Mouse (Mus musculus): Measurements from ENCODE around the gene Xab2.
"Not testable (repeated sequence)": the region's sequence is repeated elsewhere in the genome, so short reads cannot be mapped to it uniquely, and the experiment has no call there.

Gene Xab2

DNA sequence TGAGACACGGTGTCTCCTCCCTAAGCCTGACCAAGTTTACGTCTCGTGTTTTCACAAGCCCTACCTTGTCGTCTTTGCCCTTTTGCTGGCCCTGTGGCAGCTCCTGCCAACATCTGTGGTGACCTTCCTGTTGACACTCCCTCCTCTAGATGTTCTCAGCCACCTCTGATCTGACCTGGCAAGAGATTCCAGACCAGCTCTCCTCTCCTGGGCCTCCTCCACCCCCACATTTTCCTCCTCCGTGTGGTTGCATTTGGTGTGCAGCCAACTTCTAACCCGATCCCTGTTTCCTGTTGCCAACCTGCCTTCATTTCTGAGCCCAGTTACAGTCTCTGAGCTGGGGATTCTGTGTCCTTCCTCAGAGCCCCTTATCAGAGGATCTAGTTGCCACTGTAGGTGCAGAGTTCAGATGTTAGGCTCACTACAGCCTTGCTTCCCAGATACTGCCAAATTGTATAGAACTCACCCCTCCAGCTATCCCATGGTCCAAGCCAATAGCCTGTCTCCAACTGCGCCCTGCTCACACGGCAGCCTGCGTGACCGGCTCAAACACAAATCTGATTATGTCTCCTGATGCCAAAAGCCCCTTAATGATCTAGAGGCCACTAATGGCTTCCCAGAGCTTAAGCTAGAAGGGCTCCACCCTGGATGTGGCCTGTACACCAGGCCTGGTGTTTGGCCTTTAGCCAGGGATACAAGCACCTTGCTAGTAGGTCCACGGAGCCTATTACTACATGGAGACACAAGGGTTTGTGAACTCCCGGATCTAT, 11.9 kb downstream of the Xab2 start:
- peak; percentile 72 for DNase-seq

GRCm38 (mm10) chr8:3607822-3608221, 13.3 kb downstream of the Xab2 start:
- DNase-seq = no peak

DNA sequence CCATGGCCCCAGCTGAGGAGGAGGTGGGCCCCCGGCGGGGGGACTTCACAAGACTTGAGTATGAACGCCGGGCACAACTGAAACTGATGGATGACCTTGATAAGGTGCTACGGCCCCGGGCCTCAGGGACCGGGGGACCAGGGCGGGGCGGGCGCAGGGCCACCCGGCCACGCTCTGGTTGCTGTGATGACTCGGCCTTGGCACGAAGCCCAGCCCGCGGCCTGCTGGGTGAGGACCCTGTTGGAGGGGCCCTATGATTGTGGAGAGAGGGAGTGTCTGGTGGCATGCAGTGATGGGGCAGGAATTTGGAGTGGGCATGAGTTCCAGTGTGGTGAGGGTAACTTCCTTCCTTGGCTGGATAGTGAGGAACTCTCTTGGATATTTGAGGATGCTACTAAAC, 14.5 kb downstream of the Xab2 start:
- no peak for DNase-seq

DNA sequence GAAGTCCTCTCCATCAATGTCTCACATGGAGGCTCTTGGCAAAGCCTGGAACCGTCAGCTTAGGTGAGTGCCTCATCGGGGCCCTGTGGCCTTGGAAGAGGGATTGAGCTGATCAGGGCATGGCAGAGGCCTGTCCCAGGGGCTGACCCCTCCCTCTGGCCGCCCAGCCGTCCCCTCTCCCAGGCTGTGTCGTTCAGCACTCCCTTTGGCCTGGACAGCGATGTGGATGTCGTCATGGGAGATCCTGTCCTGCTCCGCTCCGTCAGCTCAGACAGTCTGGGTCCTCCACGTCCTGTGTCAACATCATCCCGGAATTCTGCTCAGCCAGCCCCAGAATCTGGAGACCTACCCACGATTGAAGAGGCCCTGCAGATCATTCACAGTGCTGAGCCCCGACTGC, 17.7 kb downstream of the Xab2 start:
- DNase-seq = no peak

DNA sequence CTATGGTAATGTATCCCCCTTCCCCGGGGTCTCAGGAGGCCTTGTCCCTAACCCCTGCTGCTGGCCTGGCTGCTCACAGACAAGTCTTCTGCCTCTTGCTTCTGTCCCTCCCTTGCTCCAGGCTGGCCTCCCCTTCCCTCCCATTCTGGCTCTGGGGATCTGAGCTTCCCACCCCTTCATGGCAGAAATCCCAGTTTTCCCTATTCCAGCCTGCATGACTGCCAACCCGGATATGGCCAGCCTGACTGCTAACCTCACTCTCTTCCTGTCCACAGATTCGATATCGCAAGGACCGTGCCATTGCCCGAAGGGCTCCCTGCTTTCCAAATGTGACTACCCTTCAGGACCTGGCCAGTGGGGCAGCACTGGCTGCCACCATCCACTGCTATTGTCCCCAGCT, 20.7 kb downstream of the Xab2 start:
- DNase-seq = no peak

GRCm38 (mm10) chr8:3599219-3599618, 21.9 kb downstream of the Xab2 start:
- no peak for DNase-seq

DNA sequence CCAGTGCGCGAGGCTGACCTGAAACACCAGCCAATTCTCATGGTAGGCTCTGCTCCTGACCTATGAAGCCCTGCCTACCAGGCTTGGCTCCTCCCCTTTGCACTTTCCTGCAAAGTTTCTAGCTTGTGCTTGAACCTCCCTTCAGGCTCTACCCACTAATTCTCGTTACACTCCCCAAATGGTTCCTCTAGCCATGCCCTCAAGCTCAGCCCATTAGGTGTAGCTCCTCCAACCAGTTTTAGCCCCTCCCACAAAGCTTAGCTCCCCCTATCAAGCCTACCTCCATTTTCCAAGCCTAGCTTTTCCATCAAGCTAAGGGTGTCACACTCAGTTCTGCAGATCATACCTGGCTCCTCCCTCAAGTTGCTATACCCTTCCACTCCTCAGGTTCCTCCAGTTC, 23.1 kb downstream of the Xab2 start:
- no peak for DNase-seq

DNA sequence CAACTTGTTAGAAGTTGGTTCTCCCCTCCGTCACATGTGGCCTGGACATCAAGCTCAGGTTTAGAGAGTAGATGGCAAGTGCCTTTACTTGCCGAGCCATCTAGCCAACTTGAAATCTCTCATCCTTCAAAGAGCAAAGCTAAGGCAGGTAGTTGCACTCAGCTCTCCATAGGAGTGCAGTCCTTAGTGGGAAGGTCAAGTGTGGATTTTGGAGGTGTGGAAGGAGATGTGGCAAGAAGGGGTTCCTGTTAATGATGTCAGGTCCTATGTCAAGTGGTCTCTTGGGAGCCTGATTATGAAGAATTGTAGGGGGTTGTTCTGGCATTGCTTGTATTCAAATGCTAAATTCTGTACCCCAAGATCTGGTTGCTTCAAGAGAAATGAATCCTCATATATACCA, 26.6 kb downstream of the Xab2 start:
- no peak for DNase-seq

- DNase-seq = peak; percentile 47
These were observed 27.6 kb downstream of the Xab2 start for GRCm38 (mm10) chr8:3593470-3593869.

DNA sequence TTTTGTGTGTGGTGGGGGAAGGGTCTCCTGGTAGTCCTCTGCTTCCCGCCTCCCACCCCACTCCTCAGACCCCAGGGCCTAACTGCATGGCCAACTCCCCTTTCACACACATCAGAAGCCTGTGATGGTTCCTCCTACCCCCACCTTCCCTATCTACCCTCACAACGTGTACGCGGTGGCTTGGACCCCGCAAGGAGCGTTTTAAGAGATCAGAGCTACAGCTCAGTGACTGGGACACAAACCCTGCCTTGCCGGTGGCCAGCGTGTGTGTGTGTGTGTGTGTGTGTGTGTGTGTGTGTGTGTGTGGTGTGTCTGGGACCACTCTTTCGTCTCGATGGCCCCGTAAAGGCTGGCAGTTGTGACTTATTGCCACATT, 32.9 kb downstream of the Xab2 start:
- no peak for DNase-seq

DNA sequence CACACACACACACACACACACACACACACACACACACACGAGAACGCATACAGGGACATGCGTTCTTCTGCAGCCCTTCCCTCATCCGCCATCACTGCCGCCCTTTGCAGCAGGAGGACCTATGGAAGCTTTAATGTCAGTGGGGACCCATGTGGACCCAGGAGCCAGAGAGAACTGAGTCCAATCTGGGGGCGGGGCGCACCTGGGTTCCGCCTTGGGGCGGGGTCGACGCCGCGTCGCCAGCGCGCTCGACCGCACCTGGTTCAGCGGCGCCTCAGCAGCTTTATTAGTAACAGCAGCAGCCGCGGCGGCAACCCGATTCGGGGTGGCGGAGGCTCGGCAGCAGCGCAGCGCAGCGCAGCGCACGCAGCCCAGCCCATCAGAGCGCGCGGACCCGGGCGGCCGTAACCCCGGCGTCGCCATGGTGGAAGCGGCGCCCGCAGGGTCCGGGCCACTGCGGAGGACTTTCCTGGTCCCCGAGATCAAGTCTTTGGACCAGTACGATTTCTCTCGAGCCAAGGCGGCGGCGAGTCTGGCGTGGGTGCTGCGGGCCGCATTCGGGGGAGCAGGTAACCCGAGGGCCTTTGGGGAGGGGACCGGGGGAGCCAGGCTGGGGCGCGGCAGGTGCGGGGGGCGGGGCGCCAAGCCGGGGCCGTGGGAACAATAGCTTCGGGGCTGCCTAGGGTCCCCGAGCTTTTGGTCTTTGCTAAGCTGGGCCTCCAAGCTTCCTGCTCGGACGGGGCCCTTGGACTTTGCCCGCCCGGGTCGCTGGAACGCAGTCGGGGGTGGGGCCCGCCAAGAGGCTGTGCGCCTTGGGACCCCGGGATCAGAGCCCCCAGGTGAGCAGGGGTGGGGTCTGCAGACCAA, 33.5 kb downstream of the Xab2 start:
- DNase-seq = peak; percentile 89

DNA sequence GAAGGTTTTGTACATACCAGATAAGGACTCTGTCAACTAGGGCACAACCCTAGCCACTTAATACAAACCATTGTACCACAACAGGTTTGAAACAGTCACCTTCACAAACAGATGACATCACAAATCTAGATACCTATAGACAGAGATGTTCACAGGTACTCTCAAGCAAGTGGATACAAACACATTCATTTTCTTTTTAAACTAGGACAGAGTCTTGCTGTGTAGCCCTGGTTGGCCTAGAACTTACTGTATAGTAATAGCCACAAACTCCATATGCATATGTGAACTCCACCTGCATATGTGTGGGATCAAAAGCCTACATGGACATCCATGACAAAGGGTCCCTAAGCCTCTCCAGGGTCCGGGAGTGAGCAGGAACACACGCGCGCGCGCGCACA, 34.1 kb downstream of the Xab2 start, which contains the start of gene Camsap3:
Gene Camsap3, plus strand, starts transcription at position 301 of the 398 bp plus-strand sequence.
- no peak for DNase-seq

DNA sequence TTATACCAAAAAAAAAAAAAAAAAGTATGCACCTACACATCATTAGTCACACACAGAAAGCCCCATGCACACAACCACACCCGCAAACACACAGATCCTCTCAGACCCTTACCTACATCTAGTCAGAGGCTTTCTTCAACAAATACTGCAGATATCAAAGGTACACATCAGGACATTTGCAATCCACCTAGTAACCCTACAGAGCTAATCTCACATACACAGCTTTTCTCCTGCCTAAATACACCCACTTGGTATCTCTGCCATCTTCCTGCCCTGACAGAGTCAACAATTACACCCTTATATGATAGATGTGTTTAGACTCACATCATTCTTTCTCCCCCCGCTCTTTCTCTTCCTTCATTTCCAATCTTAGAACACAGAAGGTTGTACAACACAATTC, 34.7 kb downstream of the Xab2 start:
- DNase-seq = no peak

DNA sequence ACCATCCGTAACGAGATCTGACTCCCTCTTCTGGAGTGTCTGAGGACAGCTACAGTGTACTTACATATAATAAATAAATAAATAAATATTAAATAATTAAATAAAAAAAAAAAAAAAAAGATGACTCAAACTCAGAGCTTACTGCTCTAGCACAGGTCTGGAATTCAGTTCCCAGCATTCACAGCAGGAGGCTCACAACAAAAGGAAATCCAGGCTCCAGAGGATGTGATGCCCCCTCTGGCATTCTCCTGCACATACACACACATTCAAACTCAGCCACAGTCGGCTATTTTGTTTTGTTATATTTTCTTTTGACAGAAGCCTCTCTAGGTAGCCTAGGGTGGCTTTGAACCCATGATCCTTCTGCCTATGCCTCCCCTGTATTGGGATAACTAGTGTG, 39.2 kb downstream of the Xab2 start:
- DNase-seq = not testable (repeated sequence)

DNA sequence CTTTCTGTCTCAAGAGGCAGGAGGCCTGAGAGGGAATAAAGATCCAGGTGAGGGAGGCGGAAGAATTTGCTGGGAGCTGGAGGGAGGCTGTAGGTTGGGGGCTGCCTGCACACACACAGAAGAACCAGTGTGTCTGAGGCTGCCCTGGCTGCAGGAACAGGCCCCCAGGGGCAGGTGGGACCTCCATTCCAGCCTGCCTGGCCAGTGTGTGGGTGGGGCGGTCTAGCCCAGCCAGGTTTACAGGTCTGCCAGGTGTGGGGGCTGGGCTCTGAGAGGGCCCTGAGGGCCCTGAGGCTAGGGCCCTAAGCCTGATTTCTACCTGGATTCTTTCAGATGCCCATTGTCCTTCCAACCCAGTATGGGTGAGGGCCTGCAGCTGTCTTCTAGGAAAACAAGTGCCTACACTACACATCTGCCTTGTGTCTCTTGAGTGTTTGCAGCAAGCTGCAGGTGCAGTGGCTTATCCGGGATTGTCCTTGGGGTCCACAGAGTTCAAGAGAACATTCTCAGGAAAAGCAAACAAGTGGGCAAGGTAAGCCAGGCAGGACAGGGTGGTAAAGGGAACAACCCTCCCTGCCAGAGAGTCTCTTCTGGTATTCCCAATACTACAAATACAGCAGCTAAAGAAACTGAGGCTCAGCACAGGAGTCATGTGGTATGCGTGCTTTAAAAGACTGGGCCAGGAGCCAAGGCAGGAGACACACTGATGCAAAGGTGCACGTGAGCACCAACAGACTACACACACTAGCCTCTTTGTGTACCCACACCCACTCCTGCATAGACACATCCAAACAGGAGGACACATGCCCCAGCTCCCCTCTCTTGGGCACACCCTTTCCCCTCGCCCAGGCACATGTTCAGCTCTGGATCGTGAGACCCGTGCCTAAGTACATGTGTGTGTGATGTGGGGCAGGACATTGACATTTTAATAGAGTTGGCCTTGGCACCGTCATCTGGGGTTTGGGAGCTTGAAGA, 41.4 kb downstream of the Xab2 start:
- DNase-seq = no peak

GRCm38 (mm10) chr8:3576211-3576960, 44.7 kb downstream of the Xab2 start:
- no peak for DNase-seq

DNA sequence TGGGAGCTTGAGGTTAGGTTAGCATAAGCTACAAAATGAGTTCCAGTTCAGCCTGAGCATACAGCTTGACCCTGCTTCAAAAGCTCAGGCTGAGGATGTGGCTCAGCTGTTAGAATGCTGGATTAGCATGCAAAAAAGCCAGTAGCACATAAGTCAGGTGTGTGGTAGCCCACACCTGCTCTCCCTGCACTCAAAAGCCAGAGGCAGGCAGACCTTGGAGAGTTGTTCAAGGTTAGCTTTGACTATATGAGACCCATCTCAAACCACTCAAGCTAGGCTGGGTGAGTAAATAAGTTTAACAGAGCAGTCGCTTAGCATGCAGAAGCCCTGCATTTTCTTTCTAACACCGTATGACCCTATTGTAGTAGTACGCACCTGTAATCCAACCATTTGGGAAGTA, 46.6 kb downstream of the Xab2 start:
- DNase-seq = no peak

GRCm38 (mm10) chr8:3569784-3570183, 51.3 kb downstream of the Xab2 start:
- DNase-seq = no peak

GRCm38 (mm10) chr8:3568378-3568777, 52.7 kb downstream of the Xab2 start:
- no peak for DNase-seq

GRCm38 (mm10) chr8:3567641-3568371, 53.3 kb downstream of the Xab2 start, which contains the start of gene C330021F23Rik:
C330021F23Rik (plus strand) TSS chr8:3567990.
- DNase-seq = peak; percentile 82
